Mouse (Mus musculus): ENCODE measurements around the gene Smarcad1.

- TF ChIP-seq CEBPB (IDR thresholded peaks at IDR 0.05; ENCODE audit: insufficient read depth, poor library complexity, severe bottlenecking) (no peak), POLR2A (IDR thresholded peaks at IDR 0.05; ENCODE audit: insufficient read length, low read depth) (no peak), E2F4 (IDR thresholded peaks at IDR 0.05; ENCODE audit: insufficient read depth) (no peak), SRF (IDR thresholded peaks at IDR 0.05; ENCODE audit: control insufficient read depth, insufficient read length, low read depth) (no peak), TCF12 (IDR thresholded peaks at IDR 0.05; ENCODE audit: insufficient read depth, poor library complexity, severe bottlenecking) (no peak), MAX (IDR thresholded peaks at IDR 0.05; ENCODE audit: low read depth) (no peak), MYOD1 (IDR thresholded peaks at IDR 0.05; ENCODE audit: control insufficient read depth in 1 of 3, insufficient read length in 2 of 3, low read depth in 2 of 3) (no peak), MYOG (IDR thresholded peaks at IDR 0.05; ENCODE audit: control insufficient read depth in 1 of 3, insufficient read depth in 1 of 3, insufficient read length in 2 of 3, low read depth in 2 of 3) (no peak), POLR2AphosphoS2 (IDR thresholded peaks at IDR 0.05; ENCODE audit: insufficient read length, low read depth) (no peak), USF1 (IDR thresholded peaks at IDR 0.05; ENCODE audit: low read depth) (no peak)
Measured at GRCm38 (mm10) chr6:65159381-65159942, 117.1 kb downstream of the Smarcad1 start.
